ENCODE assay signal across 8 mouse cellular contexts in the genomic region with DNA sequence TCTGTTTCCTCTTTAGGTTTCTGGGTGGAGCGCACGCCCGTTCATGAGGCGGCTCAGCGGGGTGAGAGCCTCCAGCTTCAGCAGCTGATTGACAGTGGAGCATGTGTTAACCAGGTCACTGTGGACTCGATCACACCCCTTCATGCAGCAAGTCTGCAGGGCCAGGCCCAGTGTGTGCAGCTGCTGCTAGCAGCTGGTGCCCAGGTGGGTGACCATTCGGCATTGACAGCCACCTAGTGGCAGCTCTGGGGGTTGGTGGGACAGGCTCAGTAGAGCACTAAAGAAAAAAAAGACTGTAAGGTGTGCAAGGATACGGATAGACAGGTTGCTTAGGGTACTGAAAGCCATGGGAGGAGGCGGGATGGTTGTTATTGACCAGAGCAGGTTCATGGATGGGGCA. TPM values are rescaled to one million over a fixed set of nuclear protein-coding genes. Genes with fewer than 3 reads are reported as not detected.
A peak's percentile ranks its signal among the peaks of the same experiment; 100 is the strongest.
DNase-seq lines count a peak whose midpoint lies in the region; ATAC-seq and TF ChIP-seq lines count a peak whose summit lies in the region.

No protein-coding gene starts in this region.

- no peak for TF ChIP-seq EP300 in stomach, postnatal 0 days (optimal IDR thresholded peaks at IDR 0.05)

- no peak overlapping the region for H3K27ac ChIP-seq in kidney, embryonic 14.5 days (ENCODE audit: low read depth, low read length)
- H3K27ac ChIP-seq in stomach, postnatal 0 days (replicated peaks): peak overlapping the region; percentile 73

- no peaks in the 10 kb centered on the region for H3K9me3 ChIP-seq in kidney, embryonic 14.5 days (ENCODE audit: control insufficient read depth, low read length)
- H3K9me3 ChIP-seq in stomach, postnatal 0 days (ENCODE audit: control insufficient read depth, low read length): no peaks in the 10 kb centered on the region

- H3K9ac ChIP-seq in kidney, embryonic 14.5 days (ENCODE audit: low read depth, low read length): no peak overlapping the region
- H3K9ac ChIP-seq in stomach, postnatal 0 days (ENCODE audit: low read length): no peak overlapping the region

- TF ChIP-seq CTCF in stomach, postnatal 0 days (IDR thresholded peaks at IDR 0.05; ENCODE audit: low read depth): peak; percentile 74

- DNase-seq in CD4-positive, CD25-positive, alpha-beta regulatory T cell, adult 2 months (ENCODE audit: low read depth, low spot score): peak; percentile 59
- peak; percentile 31 for DNase-seq in urinary bladder, postnatal 25 days (ENCODE audit: low spot score)
- no peak for DNase-seq in urinary bladder, postnatal 4 days (ENCODE audit: low spot score in 2 of 2)
- DNase-seq in lung, postnatal 25 days (ENCODE audit: low spot score): peak; percentile 55
- peak; percentile 83 for DNase-seq in stomach, postnatal 0 days (ENCODE audit: low spot score)
- no peak for DNase-seq in layer of hippocampus, postnatal 10 days (ENCODE audit: low spot score in 2 of 2)

- no peak overlapping the region for H3K4me2 ChIP-seq in kidney, embryonic 14.5 days (replicated peaks; ENCODE audit: low read depth, low read length)
- no peak overlapping the region for H3K4me2 ChIP-seq in stomach, postnatal 0 days (replicated peaks; ENCODE audit: low read depth)

- no peaks in the 10 kb centered on the region for H3K36me3 ChIP-seq in kidney, embryonic 14.5 days (ENCODE audit: control insufficient read depth, insufficient read depth, low read length)
- no peaks in the 10 kb centered on the region for H3K36me3 ChIP-seq in stomach, postnatal 0 days (ENCODE audit: control insufficient read depth, insufficient read depth, low read length)

- WGBS in kidney, embryonic 14.5 days: 84% methylated on average over 9 of the region's 9 CpGs
- 61% methylated on average over 9 of the region's 9 CpGs for WGBS in stomach, postnatal 0 days

- ATAC-seq in CD4-positive, CD25-positive, alpha-beta regulatory T cell, adult 4 months: no peak
- ATAC-seq in kidney, embryonic 14.5 days (ENCODE audit: low FRiP score, low TSS enrichment): 0 out of 2 replicates have a peak, but pooled peaks have one; percentile 63
- ATAC-seq in stomach, postnatal 0 days (ENCODE audit: low FRiP score, low TSS enrichment): peak; percentile 82

- no peak overlapping the region for H3K4me3 ChIP-seq in kidney, embryonic 14.5 days (ENCODE audit: low read length)
- no peak overlapping the region for H3K4me3 ChIP-seq in stomach, postnatal 0 days (ENCODE audit: low read depth, low read length)

- no peaks in the 10 kb centered on the region for H3K4me1 ChIP-seq in kidney, embryonic 14.5 days (ENCODE audit: control insufficient read depth, insufficient read depth, low read length)
- H3K4me1 ChIP-seq in stomach, postnatal 0 days (replicated peaks; ENCODE audit: control insufficient read depth, insufficient read depth): no peaks in the 10 kb centered on the region

- H3K27me3 ChIP-seq in kidney, embryonic 14.5 days (ENCODE audit: control insufficient read depth, insufficient read depth, low read length): no peaks in the 10 kb centered on the region
- no peaks in the 10 kb centered on the region for H3K27me3 ChIP-seq in stomach, postnatal 0 days (ENCODE audit: control insufficient read depth, insufficient read depth, low read length)

RNA-seq across cellular contexts. Expression of a gene that starts 8.2 kb away (rescaled TPM):
- polyA plus RNA-seq in CD4-positive, CD25-positive, alpha-beta regulatory T cell, adult 4 months (2017; shearing (Covaris generic)): 10 to 100 TPM; 24.9 to 35.4 TPM
- polyA plus RNA-seq in kidney, embryonic 14.5 days (2014; fragmentation: Nextera tagmentation; extraction: Ambion mirVana): 10.5 and 15.7 TPM in 2 replicates
- 12.9 and 15.7 TPM in 2 replicates for polyA plus RNA-seq in stomach, postnatal 0 days (2015; fragmentation: Nextera tagmentation; extraction: Ambion mirVana)
- total RNA-seq in layer of hippocampus, postnatal 10 days (2021): 10 to 100 TPM; 24.3 to 27.1 TPM

RNA-seq across cellular contexts. Expression of a gene that starts 31.1 kb away (rescaled TPM):
- 10 to 100 TPM; 32.0 to 33.3 TPM for polyA plus RNA-seq in CD4-positive, CD25-positive, alpha-beta regulatory T cell, adult 4 months (2017; shearing (Covaris generic))
- 24.7 and 25.8 TPM in 2 replicates for polyA plus RNA-seq in kidney, embryonic 14.5 days (2014; fragmentation: Nextera tagmentation; extraction: Ambion mirVana)
- polyA plus RNA-seq in stomach, postnatal 0 days (2015; fragmentation: Nextera tagmentation; extraction: Ambion mirVana): 4.1 and 5.1 TPM in 2 replicates
- total RNA-seq in layer of hippocampus, postnatal 10 days (2021): 10 to 100 TPM; 26.1 to 27.9 TPM

Comparison
In these comparisons a context has a peak if more than half of its experiments do, and no peak if none do; other contexts are left out.
1. DNase-seq: peak in CD4-positive, CD25-positive, alpha-beta regulatory T cell, adult 2 months (single experiment), urinary bladder, postnatal 25 days (single experiment), lung, postnatal 25 days (single experiment) and stomach, postnatal 0 days (single experiment); none in urinary bladder, postnatal 4 days (0 of 2) and layer of hippocampus, postnatal 10 days (0 of 2).